Mouse (Mus musculus): Measurements from ENCODE around the gene Golm1. TPM values are rescaled to one million over a fixed set of nuclear protein-coding genes. Genes with fewer than 3 reads are reported as not detected.

The Golm1 gene
- 44.8 TPM for polyA plus RNA-seq (2017; shearing (Covaris generic))

DNA sequence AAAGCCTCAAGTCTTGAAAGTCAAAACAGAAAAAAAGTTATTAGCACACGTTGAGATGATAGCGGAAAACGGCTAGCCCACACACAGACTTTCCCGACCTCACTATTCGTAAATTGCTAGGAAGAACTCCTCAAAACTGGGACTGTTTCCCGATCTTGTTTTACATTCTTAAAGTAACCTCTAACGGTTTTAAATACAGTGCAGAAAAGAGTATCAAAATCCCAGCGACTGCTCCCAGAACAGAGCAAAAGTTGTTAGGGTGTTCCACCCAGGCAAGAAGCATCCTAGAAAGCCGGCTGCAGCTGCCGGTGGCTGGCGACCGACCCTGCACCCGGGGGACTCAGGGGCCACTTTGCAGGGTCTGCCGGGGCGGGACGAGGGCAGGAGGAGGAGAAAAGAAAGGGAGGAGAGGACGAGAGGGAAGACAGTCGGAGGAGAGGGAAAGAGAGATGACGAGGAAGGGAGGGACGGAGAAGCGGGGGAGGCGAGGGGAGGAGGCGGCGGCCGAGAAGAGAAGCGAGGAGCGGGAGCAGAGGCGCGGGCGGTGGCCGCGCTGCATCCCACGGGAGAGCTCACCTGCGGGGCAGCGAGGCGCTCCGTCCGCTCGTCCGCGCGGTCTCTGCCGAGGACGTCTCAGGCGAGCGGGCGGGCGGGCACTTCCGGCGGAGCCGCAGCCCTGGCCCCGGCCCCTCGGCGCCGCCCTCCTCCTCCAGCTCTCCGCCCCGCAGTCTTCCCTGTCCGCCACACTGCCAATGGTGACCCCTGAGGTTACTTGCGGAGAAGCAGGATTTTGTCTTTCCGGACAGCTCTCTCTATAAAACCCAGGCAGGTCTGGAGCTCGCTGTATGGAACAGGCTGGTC is at the start of gene Golm1:
Gene Golm1 (minus strand): TSS at position 661 of the 861 bp plus-strand sequence.

DNA sequence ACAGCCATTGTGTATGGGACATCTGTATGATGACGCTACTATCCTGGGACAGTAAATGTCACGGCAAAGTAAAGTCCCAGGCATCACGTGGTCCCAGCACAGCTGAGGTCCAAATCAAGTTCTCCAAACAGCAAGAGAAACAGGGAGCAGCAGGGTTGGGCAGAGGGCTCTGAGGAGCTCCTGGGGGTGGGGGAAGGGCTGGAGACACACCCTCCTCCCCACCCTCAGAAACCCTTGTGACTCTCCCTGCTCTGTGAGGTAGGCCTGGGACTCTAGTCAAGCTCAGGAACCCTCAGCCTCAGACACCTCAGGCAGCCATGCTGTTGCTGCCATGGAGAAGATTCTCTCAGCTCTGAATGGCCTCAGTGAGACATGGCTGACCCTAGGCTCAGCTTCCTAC is 36.4 kb upstream of the Golm1 start, which contains the start of gene Spata31d1b:
Gene Spata31d1b (plus strand): TSS at position 301 of the 400 bp plus-strand sequence.

DNA sequence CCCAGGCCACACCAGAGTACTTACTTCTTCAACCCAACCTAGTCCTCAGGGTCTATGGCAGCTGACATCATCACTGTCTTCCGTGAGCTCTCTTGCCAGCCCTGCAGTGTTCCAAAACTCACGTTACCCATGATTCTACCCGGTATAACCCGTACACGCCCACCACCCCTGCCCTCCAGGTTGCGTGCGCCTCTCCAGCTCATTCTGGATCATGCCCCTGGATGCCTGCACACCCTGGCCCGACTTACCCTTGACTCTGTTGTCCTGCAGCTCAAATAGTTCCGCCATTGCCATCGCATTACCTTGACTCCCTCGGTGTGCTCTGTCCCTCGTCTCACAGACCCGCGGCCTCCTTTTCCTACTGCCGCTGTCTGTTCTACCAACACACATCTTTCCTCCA is 34.6 kb upstream of the Golm1 start, which contains the start of gene Spata31d1a:
Gene Spata31d1a (minus strand): TSS at position 101 of the 400 bp plus-strand sequence.

DNA sequence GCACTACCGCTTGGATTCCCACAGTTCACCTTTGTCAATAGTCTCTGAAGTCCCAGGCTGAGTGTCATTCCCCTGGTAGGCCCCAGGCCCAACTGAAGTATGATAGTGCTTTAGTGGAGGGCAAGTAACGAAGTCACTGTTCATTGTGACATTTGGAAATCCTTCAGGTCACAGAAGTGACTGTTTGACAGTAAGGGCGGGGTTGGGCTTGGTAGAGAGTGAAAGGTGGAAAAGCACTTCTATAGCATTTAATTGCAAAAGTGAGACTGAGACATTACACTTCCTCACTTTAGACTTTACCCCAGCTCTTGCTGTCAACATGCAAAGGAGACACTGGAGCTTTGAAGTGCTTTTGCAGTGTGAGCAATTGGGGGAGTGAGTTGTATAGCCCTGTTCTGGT is 18.4 kb upstream of the Golm1 start, which contains the start of gene 4921517D22Rik:
Gene 4921517D22Rik (minus strand): TSS at position 101 of the 400 bp plus-strand sequence.

DNA sequence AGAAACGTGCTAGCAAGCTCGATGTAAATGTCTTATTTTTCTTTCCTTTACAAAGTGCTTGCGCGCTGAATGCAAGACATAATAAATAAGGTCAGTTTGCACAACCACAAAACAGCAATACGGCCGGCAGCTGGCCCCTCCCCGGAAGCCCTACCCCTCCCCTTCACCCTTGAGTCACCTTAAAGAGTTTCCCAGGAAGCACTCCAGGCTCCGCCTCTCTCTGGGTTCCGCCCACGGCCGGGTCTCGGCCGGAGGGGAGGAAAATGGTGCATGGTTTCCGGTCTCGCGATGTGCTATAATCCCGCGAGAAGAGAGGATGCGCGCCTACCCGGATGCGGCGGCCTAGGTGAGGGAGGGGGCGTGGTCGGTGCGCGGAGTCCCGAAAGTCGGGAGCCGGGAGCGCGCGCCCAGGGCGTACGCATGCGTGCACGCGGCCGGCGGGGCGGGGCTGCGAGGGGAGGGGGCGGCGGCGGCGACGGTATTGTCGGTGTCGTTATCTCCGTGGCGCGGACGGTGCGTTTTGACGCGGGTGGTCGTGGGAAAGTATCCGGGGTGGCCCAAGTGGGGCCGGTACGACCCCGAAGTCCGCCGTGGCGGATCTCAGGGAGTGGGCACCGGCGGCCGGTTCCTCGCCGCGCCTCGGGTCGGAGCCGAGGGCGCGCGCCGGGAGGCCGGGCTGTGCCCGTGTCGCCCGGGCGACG is 90.5 kb downstream of the Golm1 start, which contains the start of the genes Agtpbp1 and Naa35:
Gene Agtpbp1 (minus strand): TSS at position 281 of the 701 bp plus-strand sequence.
Gene Naa35 (plus strand): TSS at position 313 of the 701 bp plus-strand sequence.

Other genes with a start within 250 kb of the Golm1 start
- 16.6 TPM for gene Agtpbp1, start 90.6 kb downstream of the Golm1 start, polyA plus RNA-seq (2017; shearing (Covaris generic))
- gene Naa35, start 90.6 kb downstream of the Golm1 start, polyA plus RNA-seq (2017; shearing (Covaris generic)): 39.5 TPM
- not detected for gene 4921517D22Rik, start 18.3 kb upstream of the Golm1 start, polyA plus RNA-seq (2017; shearing (Covaris generic))
- gene Spata31d1a, start 34.5 kb upstream of the Golm1 start, polyA plus RNA-seq (2017; shearing (Covaris generic)): 0.06 TPM
- gene Spata31d1b, start 36.5 kb upstream of the Golm1 start, polyA plus RNA-seq (2017; shearing (Covaris generic)): not detected
- gene Spata31d1d, start 55.9 kb upstream of the Golm1 start, polyA plus RNA-seq (2017; shearing (Covaris generic)): not detected
- not detected for gene 1700014D04Rik, start 70.9 kb upstream of the Golm1 start, polyA plus RNA-seq (2017; shearing (Covaris generic))
- 163 TPM for gene Isca1, start 94.0 kb upstream of the Golm1 start, polyA plus RNA-seq (2017; shearing (Covaris generic))
- gene Gm49354, start 106.4 kb upstream of the Golm1 start, polyA plus RNA-seq (2017; shearing (Covaris generic)): not detected
- gene Tut7, start 147.3 kb upstream of the Golm1 start, polyA plus RNA-seq (2017; shearing (Covaris generic)): 204 TPM

All from effector memory CD4-positive, alpha-beta T cell, adult 5 months (primary cell).